Mouse (Mus musculus) bone marrow, adult 2 months (tissue): Measurements from ENCODE around the gene Glt28d2. TPM values are rescaled to one million over a fixed set of nuclear protein-coding genes. Genes with fewer than 3 reads are reported as not detected.
"Not testable (repeated sequence)": the region's sequence is repeated elsewhere in the genome, so short reads cannot be mapped to it uniquely, and the experiment has no call there.

ENCODE experiments used
- H3K27ac ChIP-seq: fragments of 200-500 bp; 2 replicates; pipeline ENCODE4 v1.5.1; 2012; ENCODE audit warnings: low read depth, mild to moderate bottlenecking, control low read depth, inconsistent platforms, low read length; ENCODE audit not compliant: control insufficient read depth, poor library complexity, insufficient read depth
- H3K4me1 ChIP-seq: fragments of 200-500 bp; 2 replicates; pipeline ENCODE4 v1.6.1; 2011; ENCODE audit warnings: low read length; ENCODE audit not compliant: control insufficient read depth, insufficient read depth
- H3K4me3 ChIP-seq: fragments of 200-500 bp; replicated peaks from 2 replicates; pipeline ENCODE3; 2011; ENCODE audit warnings: mild to moderate bottlenecking, low read depth, low read length, control low read depth; ENCODE audit not compliant: control insufficient read depth
- CTCF ChIP-seq: fragments of 200-500 bp; IDR thresholded peaks from 2 replicates; pipeline ENCODE4 v1.5.1; 2011; ENCODE audit warnings: low read length, control low read depth; ENCODE audit not compliant: control insufficient read depth, insufficient read depth
- POLR2A ChIP-seq: fragments of 200-500 bp; IDR thresholded peaks from 2 replicates; pipeline ENCODE4 v1.6.1; 2011; ENCODE audit warnings: low read depth, mild to moderate bottlenecking, control low read depth, low read length, borderline replicate concordance; ENCODE audit not compliant: control insufficient read depth
- WGBS: fragments of 180-500 bp; shearing (Covaris S2); methylation state at CpG from one replicate; pipeline ENCODE4 v1.1.7; 2018; 5-methylcytosine and 5-hydroxymethylcytosine counted together
- polyA plus RNA-seq: library from polyadenylated mRNA; stranded (reverse); fragments of >200 nt; gene quantifications from 2 replicates; pipeline ENCODE4 v1.2.4, GENCODE M21; 2011; ENCODE audit warnings: low replicate concordance; ENCODE audit not compliant: missing spikeins, insufficient read depth, insufficient read length

Glt28d2 gene
- polyA plus RNA-seq, 1 experiment: not detected

DNA sequence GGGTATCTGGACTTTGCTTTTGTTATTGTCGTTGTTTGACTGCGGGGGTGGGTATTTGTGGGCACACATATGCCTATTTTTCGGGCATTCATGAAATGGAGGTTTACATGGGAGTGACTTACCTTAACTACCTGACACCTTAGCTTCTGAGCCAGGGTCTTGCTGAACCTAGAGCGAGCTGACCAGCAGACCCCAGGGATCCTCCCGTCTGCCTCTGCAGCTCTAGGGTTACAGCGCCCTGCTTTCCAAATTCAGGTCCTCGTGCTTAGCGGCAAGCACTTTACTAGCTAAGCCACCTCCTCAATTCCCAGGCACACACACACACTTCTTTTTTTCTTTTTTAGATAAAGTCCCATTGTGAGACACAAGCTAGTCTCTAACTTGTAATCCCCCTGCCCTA, 36.0 kb upstream of the Glt28d2 start:
- no peak overlapping the region for H3K4me3 ChIP-seq
- TF ChIP-seq CTCF (no peak), POLR2A (no peak)
- no peaks in the 10 kb centered on the region for H3K4me1 ChIP-seq
- 83% methylated on average over 8 of the region's 8 CpGs for WGBS
- H3K27ac ChIP-seq: no peak overlapping the region

DNA sequence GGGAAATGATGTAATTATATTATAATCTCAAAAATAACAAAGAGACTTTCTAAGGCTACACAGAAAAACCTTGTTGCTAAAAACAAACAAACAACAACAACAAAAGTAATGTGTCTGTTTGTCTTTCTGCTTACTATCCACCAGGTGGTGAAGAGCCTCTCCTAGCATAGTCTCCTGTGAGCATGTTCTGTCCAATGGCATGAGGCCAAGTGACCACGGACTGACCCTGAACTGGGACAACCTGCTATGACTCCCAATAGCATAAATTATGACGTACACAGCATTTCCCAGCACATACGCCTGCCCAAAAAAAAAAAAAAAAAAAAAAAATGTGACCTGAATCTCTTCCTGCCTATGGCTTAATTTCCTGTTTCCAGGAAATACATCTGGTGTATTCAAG, 35.0 kb upstream of the Glt28d2 start:
- no peak overlapping the region for H3K27ac ChIP-seq
- H3K4me3 ChIP-seq: no peak overlapping the region
- TF ChIP-seq CTCF: no peak
- no peak for TF ChIP-seq POLR2A
- no peaks in the 10 kb centered on the region for H3K4me1 ChIP-seq
- 65% methylated on average over 3 of the region's 3 CpGs for WGBS

DNA sequence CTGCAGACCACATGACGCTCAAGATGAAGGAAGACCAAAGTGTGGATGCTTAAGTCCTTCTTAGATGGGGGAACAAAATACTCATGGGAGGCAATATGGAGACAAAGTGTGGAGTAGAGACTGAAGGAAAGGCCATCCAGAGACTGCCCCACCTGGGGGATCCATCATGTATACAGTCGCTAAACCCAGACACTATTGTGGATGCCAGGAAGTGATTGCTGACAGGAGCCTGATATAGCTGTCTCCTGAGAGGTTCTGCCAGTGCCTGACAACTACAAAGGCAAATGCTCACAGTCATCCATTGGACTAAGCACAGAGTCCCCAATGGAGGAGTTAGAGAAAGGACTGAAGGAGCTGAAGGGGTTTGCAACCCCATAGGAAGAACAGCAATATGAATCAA, 33.4 kb upstream of the Glt28d2 start:
- not testable (repeated sequence) for H3K27ac ChIP-seq, H3K4me3 ChIP-seq, H3K4me1 ChIP-seq
- WGBS: 76% methylated on average over 2 of the region's 2 CpGs

DNA sequence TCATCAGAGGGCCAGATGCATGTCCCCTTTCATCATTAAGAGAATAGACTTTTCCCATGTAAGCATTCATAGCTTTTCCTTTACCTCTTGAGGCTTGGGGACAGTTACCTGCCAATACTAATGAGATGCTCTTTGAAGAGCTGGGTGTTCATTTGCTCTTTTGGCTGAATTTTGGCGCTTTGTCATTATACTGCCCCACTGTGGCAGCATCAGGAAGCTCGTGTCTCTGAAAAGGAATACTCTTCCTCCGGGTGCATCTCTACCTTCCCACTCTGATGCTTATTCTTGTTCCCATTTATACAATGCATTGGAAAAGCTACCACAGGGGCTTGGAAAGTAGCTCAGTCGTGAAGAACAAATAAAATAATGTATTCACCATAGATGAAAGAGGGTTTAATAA, 30.3 kb upstream of the Glt28d2 start:
- 7% methylated on average over 4 of the region's 4 CpGs for WGBS
- Histone ChIP-seq H3K4me3 (no peak overlapping the region), H3K27ac (no peak overlapping the region), H3K4me1 (no peaks in the 10 kb centered on the region)
- TF ChIP-seq POLR2A: no peak
- TF ChIP-seq CTCF: no peak

DNA sequence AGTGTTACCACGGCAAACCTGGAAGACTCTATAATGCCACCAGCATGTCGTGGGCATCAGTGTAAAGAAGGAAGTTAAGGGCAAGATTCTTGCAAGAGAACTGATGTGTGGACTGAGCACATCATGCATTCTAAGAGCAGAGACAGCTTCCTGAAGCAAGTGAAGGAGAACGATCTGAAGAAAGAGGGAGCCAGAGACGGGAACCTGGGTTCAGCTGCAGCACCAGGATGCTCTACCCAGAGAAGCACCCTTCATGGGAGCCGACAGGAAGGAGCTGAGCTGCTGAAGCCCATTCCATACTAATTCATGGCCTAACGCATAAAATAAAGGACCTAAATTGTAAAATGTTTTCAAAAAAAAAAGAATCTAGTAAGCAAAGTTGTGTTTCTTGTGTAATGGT, 27.5 kb upstream of the Glt28d2 start:
- 70% methylated on average over 6 of the region's 6 CpGs for WGBS
- no peak for TF ChIP-seq CTCF
- no peak for TF ChIP-seq POLR2A
- Histone ChIP-seq H3K4me3 (no peak overlapping the region), H3K4me1 (no peaks in the 10 kb centered on the region), H3K27ac (no peak overlapping the region)

DNA sequence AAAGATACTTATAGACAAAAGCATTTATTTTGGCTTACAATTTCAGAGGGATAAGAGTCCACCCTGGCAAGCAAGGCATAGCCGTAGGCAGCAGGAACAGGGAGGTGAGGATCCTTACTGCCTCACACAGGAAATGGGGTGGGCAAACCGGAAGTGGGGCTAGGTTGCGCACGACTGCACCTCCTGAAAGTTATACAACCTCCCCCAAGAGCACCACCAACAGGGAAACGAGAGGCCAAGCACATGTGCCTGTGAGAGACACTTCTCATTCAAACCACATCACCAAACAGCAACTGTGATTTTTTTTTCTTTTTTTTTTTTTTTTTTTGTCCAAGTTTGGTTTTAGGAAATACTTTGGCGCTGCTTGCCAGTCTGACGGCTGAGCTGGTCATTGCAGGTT, 19.8 kb upstream of the Glt28d2 start:
- TF ChIP-seq CTCF (no peak), POLR2A (no peak)
- Histone ChIP-seq H3K4me3 (no peak overlapping the region), H3K27ac (no peak overlapping the region), H3K4me1 (no peaks in the 10 kb centered on the region)
- WGBS: 62% methylated on average over 7 of the region's 7 CpGs

DNA sequence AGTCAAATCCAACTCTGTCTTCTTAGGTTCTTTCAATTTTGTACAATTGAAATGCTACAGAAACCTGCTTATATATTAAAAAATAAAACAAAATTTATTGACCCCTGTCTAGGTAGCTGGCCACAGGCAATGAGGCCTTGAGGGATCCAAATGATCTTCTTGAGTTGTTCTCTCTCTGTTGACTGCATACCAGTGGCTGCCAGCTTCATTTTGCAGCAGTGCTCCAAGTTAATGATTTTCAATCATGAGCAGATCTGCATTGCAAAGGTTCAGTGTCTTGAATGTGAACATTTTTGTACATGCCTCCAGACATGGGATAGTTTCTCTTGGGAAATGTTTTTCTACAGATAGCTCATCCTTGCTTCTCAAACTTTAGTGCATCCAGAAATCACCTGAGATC, 17.1 kb upstream of the Glt28d2 start:
- Histone ChIP-seq H3K4me3 (no peak overlapping the region), H3K27ac (no peak overlapping the region)
- TF ChIP-seq CTCF: no peak
- no peak for TF ChIP-seq POLR2A

DNA sequence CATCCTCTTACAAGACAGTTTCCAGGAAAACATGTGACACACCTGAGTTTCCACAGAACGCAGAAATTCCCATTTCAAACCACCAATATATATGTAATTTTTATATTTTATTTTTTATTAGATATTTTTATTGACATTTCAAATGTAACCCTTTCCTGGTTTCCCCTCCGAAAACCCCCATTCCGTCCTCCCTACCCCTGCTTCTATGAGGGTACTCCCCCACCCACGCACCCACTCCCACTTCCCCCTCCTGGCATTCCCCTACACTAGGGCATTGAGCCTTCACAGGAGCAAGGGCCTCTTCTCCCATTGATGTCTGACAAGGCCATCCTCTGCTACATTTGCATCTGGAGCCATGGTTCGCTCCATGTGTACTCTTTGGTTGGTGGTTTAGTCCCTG, 7.7 kb upstream of the Glt28d2 start:
- WGBS: 79% methylated on average over 5 of the region's 5 CpGs
- Histone ChIP-seq H3K27ac (no peak overlapping the region), H3K4me1 (no peaks in the 10 kb centered on the region), H3K4me3 (no peak overlapping the region)
- TF ChIP-seq CTCF (no peak), POLR2A (no peak)

More for the DNA sequence above, 17.1 kb upstream of the Glt28d2 start:
- H3K4me1 ChIP-seq: no peaks in the 10 kb centered on the region

DNA sequence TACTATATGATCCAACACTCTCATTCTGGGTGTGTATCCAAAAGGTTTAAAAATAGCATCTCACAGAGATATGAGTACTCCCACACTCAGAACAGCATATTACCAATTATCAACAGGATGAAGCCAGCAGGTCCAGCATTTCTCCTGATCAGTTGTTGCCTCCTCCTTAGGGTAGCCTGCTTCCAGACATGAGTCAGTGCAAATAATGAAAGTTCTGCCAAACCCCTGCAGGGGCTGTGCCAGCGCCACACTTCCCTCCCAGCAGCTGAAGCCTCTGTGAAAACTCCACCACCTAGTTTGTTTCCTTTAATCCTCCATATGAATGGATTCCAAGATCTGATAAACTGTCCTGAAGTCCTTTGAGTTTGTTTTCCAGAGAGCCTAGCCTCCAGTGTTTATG, 4.3 kb upstream of the Glt28d2 start:
- no peak overlapping the region for H3K4me3 ChIP-seq
- WGBS: 49% methylated on average over 1 of the region's 1 CpGs
- peaks cover 2% of the 10 kb centered on the region; the same call in 1 of the 2 replicates for H3K4me1 ChIP-seq
- TF ChIP-seq POLR2A (no peak), CTCF (no peak)
- no peak overlapping the region for H3K27ac ChIP-seq
